Comparison of ENCODE assay signal across 16 mouse cellular contexts in the genomic region with DNA sequence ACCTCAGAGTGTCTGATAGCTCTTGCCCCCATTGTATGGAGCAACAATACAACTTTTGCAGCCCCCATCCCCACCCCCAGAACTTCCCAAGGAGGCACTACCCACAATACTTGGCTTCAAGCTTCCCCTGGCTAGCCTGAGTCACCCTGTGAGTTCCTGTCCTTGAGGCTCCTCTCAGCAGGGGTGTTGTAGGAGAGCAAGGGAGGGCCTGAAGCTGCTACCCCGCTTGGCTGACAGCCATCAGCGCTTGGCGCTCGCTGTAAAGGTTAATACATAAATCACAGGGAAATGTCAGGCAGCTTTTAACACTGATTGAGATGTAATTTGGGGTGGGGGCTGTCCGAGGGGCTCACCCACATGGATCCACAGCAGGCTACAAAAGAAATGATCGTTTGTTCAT. TPM values are rescaled to one million over a fixed set of nuclear protein-coding genes. Genes with fewer than 3 reads are reported as not detected.
DNase-seq lines count a peak whose midpoint lies in the region; ATAC-seq lines count a peak whose summit lies in the region.
"Had no signal": no experiment of that assay in that cellular context is flagged by ENCODE, and none has a peak within 500 bp of the region (broad histone marks: within the 10 kb centered on the region; RNA-seq: fewer than 3 reads in every experiment).

No protein-coding gene starts in this region.

- peak; percentile 57; the same call in 1 of the 2 replicates for ATAC-seq in kidney, embryonic 16.5 days (ENCODE audit: low FRiP score, low TSS enrichment)
- ATAC-seq in kidney, embryonic 15.5 days (replicated peaks; ENCODE audit: low FRiP score): no peak
- ATAC-seq in common myeloid progenitor, adult 5-6 weeks (replicated peaks; ENCODE audit: low read depth, poor library complexity, severe bottlenecking): peak; percentile 56; the same call in 1 of the 2 replicates

- no peaks in the 10 kb centered on the region for H3K9me3 ChIP-seq in kidney, embryonic 16.5 days (ENCODE audit: low read length)
- H3K9me3 ChIP-seq in kidney, embryonic 15.5 days (replicated peaks): no peaks in the 10 kb centered on the region
- H3K9me3 ChIP-seq: G1E; liver, embryonic 13.5 days had no signal

- no peaks in the 10 kb centered on the region for H3K4me1 ChIP-seq in kidney, embryonic 16.5 days (ENCODE audit: insufficient read depth, low read length)
- peaks cover 12% of the 10 kb centered on the region for H3K4me1 ChIP-seq in kidney, embryonic 15.5 days
- H3K4me1 ChIP-seq: liver, embryonic 13.5 days had no signal

- H3K27ac ChIP-seq in kidney, embryonic 16.5 days (ENCODE audit: low read length): no peak overlapping the region
- H3K27ac ChIP-seq in kidney, embryonic 15.5 days: no peak overlapping the region
- H3K27ac ChIP-seq: liver, embryonic 13.5 days had no signal

- DNase-seq in cerebellum, postnatal 10 days: peak; percentile 33 to 51
- DNase-seq in cerebellum, adult 9-10 months: no peak
- DNase-seq in 416B (ENCODE audit: low read depth): peak; percentile 82
- DNase-seq in T-cell, adult 2 months (ENCODE audit: low spot score): no peak
- DNase-seq in B cell, adult 2 months: no peak
- DNase-seq: cerebellum, adult 8-10 months; liver, embryonic 13.5 days; right cerebral cortex, postnatal 4 days had no signal

- WGBS in kidney, embryonic 16.5 days: 11% methylated on average over 6 of the region's 6 CpGs
- WGBS in kidney, embryonic 15.5 days: 16% methylated on average over 6 of the region's 6 CpGs

- no peak overlapping the region for H3K4me2 ChIP-seq in kidney, embryonic 16.5 days (replicated peaks; ENCODE audit: low read depth, low read length)
- no peak overlapping the region for H3K4me2 ChIP-seq in kidney, embryonic 15.5 days
- H3K4me2 ChIP-seq: liver, embryonic 13.5 days had no signal

- no peaks in the 10 kb centered on the region for H3K27me3 ChIP-seq in kidney, embryonic 16.5 days (ENCODE audit: insufficient read depth, low read length)
- H3K27me3 ChIP-seq in kidney, embryonic 15.5 days: no peaks in the 10 kb centered on the region
- H3K27me3 ChIP-seq: liver, embryonic 13.5 days had no signal

- H3K4me3 ChIP-seq in kidney, embryonic 16.5 days (ENCODE audit: low read length): no peak overlapping the region
- H3K4me3 ChIP-seq in kidney, embryonic 15.5 days (replicated peaks): no peak overlapping the region
- H3K4me3 ChIP-seq: liver, embryonic 13.5 days; megakaryocyte, embryonic 14.5 days had no signal

- no peaks in the 10 kb centered on the region for H3K36me3 ChIP-seq in kidney, embryonic 16.5 days (ENCODE audit: insufficient read depth, low read length)
- no peaks in the 10 kb centered on the region for H3K36me3 ChIP-seq in kidney, embryonic 15.5 days
- H3K36me3 ChIP-seq: G1E; liver, embryonic 13.5 days had no signal

- H3K9ac ChIP-seq in kidney, embryonic 16.5 days (replicated peaks; ENCODE audit: low read length): no peak overlapping the region
- H3K9ac ChIP-seq in kidney, embryonic 15.5 days: no peak overlapping the region
- H3K9ac ChIP-seq: liver, embryonic 13.5 days had no signal

RNA-seq across cellular contexts. Expression of a gene that starts 13.5 kb away (rescaled TPM):
- not detected in 2 replicates for polyA plus RNA-seq in kidney, embryonic 16.5 days (2015; fragmentation: Nextera tagmentation; extraction: Ambion mirVana)
- not detected in 2 replicates for polyA plus RNA-seq in kidney, embryonic 15.5 days (2015; fragmentation: Nextera tagmentation; extraction: Ambion mirVana)
- not detected in 2 replicates for total RNA-seq in common myeloid progenitor, adult 5-6 weeks (2017)
- total RNA-seq: adrenal gland, postnatal 4 days; G1E; left cerebral cortex, postnatal 10 days had no signal
- polyA plus RNA-seq: G1E; liver, embryonic 13.5 days; neural tube, embryonic 11.5 days had no signal

Comparison
In these comparisons a context has a peak if more than half of its experiments do, and no peak if none do; other contexts are left out.
1. DNase-seq: peak in cerebellum, postnatal 10 days (2 of 2) and 416B (single experiment); none in cerebellum, adult 9-10 months (single experiment), T-cell, adult 2 months (single experiment) and B cell, adult 2 months (0 of 2).